Mouse (Mus musculus) hindbrain, embryonic 11.5 days (tissue): Measurements from ENCODE around the gene Mtrf1l. TPM values are rescaled to one million over a fixed set of nuclear protein-coding genes. Genes with fewer than 3 reads are reported as not detected.

ENCODE experiments used
- ATAC-seq: fragments of 200-750 bp; cut with Nextera tagmentation; 2 replicates; pipeline ENCODE4 v1.8.0; 2017; ENCODE audit warnings: mild to moderate bottlenecking, moderate TSS enrichment, moderate library complexity; ENCODE audit not compliant: low FRiP score
- DNase-seq: peaks from one replicate; pipeline ENCODE4 v3.0.0-alpha.2; 2015; ENCODE audit warnings: low spot score
- H3K27ac ChIP-seq: fragments of 300-500 bp; sonication (generic); 2 replicates; pipeline ENCODE4 v1.5.1; 2014; ENCODE audit warnings: mild to moderate bottlenecking, low read depth, low read length
- H3K27me3 ChIP-seq: fragments of 300-500 bp; sonication (generic); 2 replicates; pipeline ENCODE4 v1.6.1; 2014; ENCODE audit warnings: mild to moderate bottlenecking, low read length, moderate library complexity, mixed read lengths; ENCODE audit not compliant: control insufficient read depth, insufficient read depth
- H3K36me3 ChIP-seq: fragments of 300-500 bp; sonication (generic); 2 replicates; pipeline ENCODE4 v1.6.1; 2014; ENCODE audit warnings: mild to moderate bottlenecking, low read length, moderate library complexity, mixed read lengths; ENCODE audit not compliant: control insufficient read depth, insufficient read depth
- H3K4me1 ChIP-seq: fragments of 300-500 bp; sonication (generic); replicated peaks from 2 replicates; pipeline ENCODE4 v1.6.1; 2014; ENCODE audit warnings: low read length, mixed read lengths; ENCODE audit not compliant: control insufficient read depth, insufficient read depth
- H3K4me2 ChIP-seq: fragments of 300-500 bp; sonication (generic); replicated peaks from 2 replicates; pipeline ENCODE4 v1.6.1; 2014; ENCODE audit warnings: mild to moderate bottlenecking, low read depth, low read length
- H3K4me3 ChIP-seq: fragments of 300-500 bp; sonication (generic); 2 replicates; pipeline ENCODE4 v1.5.1; 2014; ENCODE audit warnings: low read depth, low read length
- H3K9ac ChIP-seq: fragments of 300-500 bp; sonication (generic); 2 replicates; pipeline ENCODE4 v1.6.1; 2014; ENCODE audit warnings: low read depth, low read length
- H3K9me3 ChIP-seq: fragments of 300-500 bp; sonication (generic); 2 replicates; pipeline ENCODE4 v1.6.1; 2016; ENCODE audit warnings: low read length; ENCODE audit not compliant: control insufficient read depth
- WGBS: fragments of 180-500 bp; shearing (Covaris S2); extraction: QIAGEN DNeasy Blood & Tissue Kit; methylation state at CpG from one replicate; pipeline ENCODE4 v1.1.7; 2014; 5-methylcytosine and 5-hydroxymethylcytosine counted together
- polyA plus RNA-seq: library from polyadenylated mRNA; unstranded; fragments of >200 nt; fragmentation: Nextera tagmentation; extraction: Ambion mirVana; gene quantifications from 2 replicates; pipeline ENCODE4 v1.2.1, GENCODE M21; 2014

Mtrf1l gene
- polyA plus RNA-seq, 1 experiment from 2014 or later, result 16.9 TPM

- Histone ChIP-seq H3K36me3 (peaks cover 2% of the 10 kb centered on the region; the same call in 1 of the 2 replicates), H3K27ac (no peak overlapping the region), H3K9ac (no peak overlapping the region), H3K27me3 (no peaks in the 10 kb centered on the region), H3K9me3 (no peaks in the 10 kb centered on the region), H3K4me3 (no peak overlapping the region), H3K4me1 (no peaks in the 10 kb centered on the region; the same call in 1 of the 2 replicates), H3K4me2 (no peak overlapping the region)
- no peak for ATAC-seq
- WGBS, result 87% methylated on average over 2 of the region's 2 CpGs
- DNase-seq, result no peak
Measured at GRCm38 (mm10) chr10:5807683-5808082, 16.0 kb downstream of the Mtrf1l start.

GRCm38 (mm10) chr10:5806996-5807395, 16.7 kb downstream of the Mtrf1l start:
- no peaks in the 10 kb centered on the region for H3K36me3 ChIP-seq
- H3K4me3 ChIP-seq, result no peak overlapping the region
- H3K4me2 ChIP-seq, result no peak overlapping the region
- no peaks in the 10 kb centered on the region; the same call in 1 of the 2 replicates for H3K4me1 ChIP-seq
- H3K9me3 ChIP-seq, result no peaks in the 10 kb centered on the region
- WGBS, result 82% methylated on average over 4 of the region's 4 CpGs
- no peak for DNase-seq
- H3K9ac ChIP-seq, result no peak overlapping the region
- no peaks in the 10 kb centered on the region for H3K27me3 ChIP-seq
- H3K27ac ChIP-seq, result no peak overlapping the region
- ATAC-seq, result no peak

DNA sequence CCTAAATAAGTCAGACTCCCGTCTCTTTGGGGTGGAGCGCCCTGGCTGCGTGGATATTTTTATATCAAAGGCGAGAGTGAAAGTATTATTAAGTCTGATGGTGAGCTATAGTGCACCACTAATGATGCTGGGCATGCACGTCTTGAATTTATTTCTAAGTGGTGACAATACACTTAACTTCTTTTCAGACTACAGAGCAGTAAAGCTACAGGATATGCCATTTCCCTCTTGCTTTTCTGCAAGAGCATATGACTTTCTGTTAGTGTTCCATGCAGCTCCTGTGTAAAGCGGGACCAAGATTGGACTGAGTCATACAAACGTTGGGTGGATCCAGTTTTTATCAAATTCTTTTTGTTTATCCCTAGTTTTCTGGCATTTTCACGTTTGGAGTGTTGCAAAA, 17.3 kb downstream of the Mtrf1l start:
- Histone ChIP-seq H3K27me3 (no peaks in the 10 kb centered on the region), H3K27ac (peak overlapping the region; percentile 82; the same call in 1 of the 2 replicates), H3K9ac (peak overlapping the region; percentile 52), H3K4me2 (peak overlapping the region; percentile 85; the same call in 1 of the 2 replicates), H3K4me3 (peak overlapping the region; percentile 65), H3K36me3 (no peaks in the 10 kb centered on the region), H3K4me1 (no peaks in the 10 kb centered on the region; the same call in 1 of the 2 replicates), H3K9me3 (no peaks in the 10 kb centered on the region)
- DNase-seq (peak; percentile 36), ATAC-seq (peak; percentile 2; the same call in 1 of the 2 replicates)
- WGBS, result 23% methylated on average over 8 of the region's 8 CpGs

- DNase-seq, result peak; percentile 97
- ATAC-seq, result peak; percentile 94
- H3K9me3 ChIP-seq, result no peaks in the 10 kb centered on the region
- no peaks in the 10 kb centered on the region; the same call in 1 of the 2 replicates for H3K4me1 ChIP-seq
- WGBS, result 0% methylated on average over 40 of the region's 43 CpGs
- H3K27me3 ChIP-seq, result no peaks in the 10 kb centered on the region
- H3K4me3 ChIP-seq, result peak overlapping the region; percentile 65
- H3K27ac ChIP-seq, result peak overlapping the region; percentile 82
- peak overlapping the region; percentile 52 for H3K9ac ChIP-seq
- 0 out of 2 replicates have a peak, but pooled peaks cover 2% of the 10 kb centered on the region for H3K36me3 ChIP-seq
- peak overlapping the region; percentile 85; the same call in 1 of the 2 replicates for H3K4me2 ChIP-seq
Measured at GRCm38 (mm10) chr10:5805731-5806307, 17.9 kb downstream of the Mtrf1l start.

DNA sequence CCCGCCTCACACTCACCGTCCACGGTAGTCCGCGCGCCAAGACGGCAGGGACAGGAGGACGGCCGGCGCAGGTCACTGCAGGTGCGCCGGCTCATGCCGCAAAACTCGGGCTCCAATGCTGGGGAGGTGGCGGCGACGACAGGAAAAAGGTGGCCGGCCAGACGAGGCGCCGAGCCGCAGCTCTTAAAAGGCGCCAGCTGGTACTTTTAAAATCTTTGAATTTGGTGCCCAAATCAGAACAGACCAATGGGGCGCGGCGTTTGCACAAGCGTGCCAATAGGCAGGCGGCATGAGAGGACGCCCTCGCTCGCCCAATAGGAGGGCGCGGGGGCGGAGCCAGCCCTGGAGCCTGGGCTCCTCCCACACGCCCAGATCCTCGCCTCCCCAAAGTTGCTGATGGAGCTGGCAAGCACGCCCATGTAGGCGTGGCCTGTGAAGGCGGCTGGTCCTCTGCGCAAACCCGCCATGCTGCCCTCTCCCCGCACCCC, 18.4 kb downstream of the Mtrf1l start, which contains the start of gene Fbxo5:
TSS of gene Fbxo5 (minus strand) at position 358 of the 488 bp plus-strand sequence.
- Histone ChIP-seq H3K27ac (peak within 1 kb of the TSS; percentile 82), H3K27me3 (no peaks in the 10 kb centered on the region), H3K4me1 (no peaks in the 10 kb centered on the region; the same call in 1 of the 2 replicates), H3K9me3 (no peaks in the 10 kb centered on the region), H3K4me2 (peak within 1 kb of the TSS; percentile 85), H3K9ac (peak within 1 kb of the TSS; percentile 72), H3K36me3 (0 out of 2 replicates have a peak, but pooled peaks cover 2% of the 10 kb centered on the region), H3K4me3 (peak within 1 kb of the TSS; percentile 65)
- under 1% methylated on average over 42 of the region's 42 CpGs for WGBS
- peak; percentile 98 for DNase-seq
- ATAC-seq, result peak; percentile 97

- no peaks in the 10 kb centered on the region; the same call in 1 of the 2 replicates for H3K4me1 ChIP-seq
- 0 out of 2 replicates have a peak, but pooled peaks cover 4% of the 10 kb centered on the region for H3K36me3 ChIP-seq
- H3K27me3 ChIP-seq, result no peaks in the 10 kb centered on the region
- DNase-seq (peak; percentile 44), ATAC-seq (peak; percentile 48)
- peak overlapping the region; percentile 65 for H3K4me3 ChIP-seq
- under 1% methylated on average over 19 of the region's 24 CpGs for WGBS
- peak overlapping the region; percentile 75 for H3K27ac ChIP-seq
- H3K9ac ChIP-seq, result peak overlapping the region; percentile 72
- peak overlapping the region; percentile 85 for H3K4me2 ChIP-seq
- no peaks in the 10 kb centered on the region for H3K9me3 ChIP-seq
Measured at GRCm38 (mm10) chr10:5804691-5805156, 19.0 kb downstream of the Mtrf1l start.

- H3K27ac ChIP-seq, result no peak overlapping the region
- DNase-seq (no peak), ATAC-seq (no peak)
- H3K9me3 ChIP-seq, result no peaks in the 10 kb centered on the region
- H3K27me3 ChIP-seq, result no peaks in the 10 kb centered on the region
- H3K36me3 ChIP-seq, result peaks cover 4% of the 10 kb centered on the region; the same call in 1 of the 2 replicates
- H3K4me1 ChIP-seq, result no peaks in the 10 kb centered on the region; the same call in 1 of the 2 replicates
- H3K9ac ChIP-seq, result peak overlapping the region; percentile 32; the same call in 1 of the 2 replicates
- H3K4me3 ChIP-seq, result peak overlapping the region; percentile 65
- WGBS, result 7% methylated on average over 1 of the region's 1 CpGs
- H3K4me2 ChIP-seq, result peak overlapping the region; percentile 38
Measured at GRCm38 (mm10) chr10:5803739-5804138, 20.0 kb downstream of the Mtrf1l start.

DNA sequence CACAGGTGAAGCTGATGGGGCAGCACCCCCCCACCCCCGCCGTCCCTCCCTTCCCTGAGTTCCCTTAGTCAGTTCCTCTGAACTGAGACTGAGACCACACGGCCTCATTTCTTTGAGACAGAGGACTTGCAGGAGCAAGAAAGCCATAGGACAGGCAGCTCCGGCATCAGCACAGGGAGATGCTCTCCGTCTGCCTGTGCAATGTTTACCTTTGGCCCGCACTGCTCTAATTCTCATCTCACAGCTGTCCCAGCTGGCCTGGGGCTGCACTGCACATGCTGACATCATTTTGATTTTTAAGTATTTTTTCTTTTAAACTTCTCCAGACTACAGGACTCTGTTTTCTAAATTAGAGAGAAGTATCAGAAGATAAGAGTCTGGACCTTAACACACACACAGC, 20.8 kb downstream of the Mtrf1l start:
- H3K4me1 ChIP-seq, result no peaks in the 10 kb centered on the region; the same call in 1 of the 2 replicates
- no peak for DNase-seq
- no peaks in the 10 kb centered on the region for H3K9me3 ChIP-seq
- peak overlapping the region; percentile 65 for H3K4me3 ChIP-seq
- no peaks in the 10 kb centered on the region for H3K27me3 ChIP-seq
- peak overlapping the region; percentile 38 for H3K4me2 ChIP-seq
- H3K36me3 ChIP-seq, result peaks cover 10% of the 10 kb centered on the region; the same call in 1 of the 2 replicates
- H3K27ac ChIP-seq, result no peak overlapping the region
- 45% methylated on average over 6 of the region's 6 CpGs for WGBS
- no peak for ATAC-seq
- peak overlapping the region; percentile 31; the same call in 1 of the 2 replicates for H3K9ac ChIP-seq
